Mouse (Mus musculus): Measurements from ENCODE around the gene Dmxl2.
A peak's percentile ranks its signal among the peaks of the same experiment; 100 is the strongest.

Dmxl2 gene

GRCm38 (mm10) chr9:54501453-54502110 lies at the start of gene Dmxl2:
Gene Dmxl2 (minus strand): TSS chr9:54501626.
- peak; percentile 67 for DNase-seq (ENCODE audit: low spot score)

GRCm38 (mm10) chr9:54549433-54549832 lies 48.0 kb upstream of the Dmxl2 start:
- peak; percentile 59 for DNase-seq (ENCODE audit: low spot score)

GRCm38 (mm10) chr9:54547536-54547935 lies 46.1 kb upstream of the Dmxl2 start:
- peak; percentile 57 for DNase-seq (ENCODE audit: low spot score)

- no peak for DNase-seq (ENCODE audit: low spot score)
Observed at GRCm38 (mm10) chr9:54544954-54545315, 43.5 kb upstream of the Dmxl2 start.

- DNase-seq (ENCODE audit: low spot score), result no peak
Observed at GRCm38 (mm10) chr9:54544212-54544953, 43.0 kb upstream of the Dmxl2 start.

GRCm38 (mm10) chr9:54540801-54541200 lies 39.4 kb upstream of the Dmxl2 start:
- no peak for DNase-seq (ENCODE audit: low spot score)

- no peak for DNase-seq (ENCODE audit: low spot score)
Observed at GRCm38 (mm10) chr9:54538684-54539083, 37.3 kb upstream of the Dmxl2 start, which contains the start of gene Sh2d7. Gene Sh2d7 (plus strand): TSS chr9:54538984.

GRCm38 (mm10) chr9:54538244-54538643 lies 36.8 kb upstream of the Dmxl2 start:
- DNase-seq (ENCODE audit: low spot score), result no peak

- DNase-seq (ENCODE audit: low spot score), result no peak
Observed at GRCm38 (mm10) chr9:54537480-54537879, 36.1 kb upstream of the Dmxl2 start.

GRCm38 (mm10) chr9:54537030-54537429 lies 35.6 kb upstream of the Dmxl2 start:
- peak; percentile 28 for DNase-seq (ENCODE audit: low spot score)

GRCm38 (mm10) chr9:54536236-54536635 lies 34.8 kb upstream of the Dmxl2 start:
- DNase-seq (ENCODE audit: low spot score), result no peak

- DNase-seq (ENCODE audit: low spot score), result no peak
Observed at GRCm38 (mm10) chr9:54533975-54534374, 32.5 kb upstream of the Dmxl2 start.

- no peak for DNase-seq (ENCODE audit: low spot score)
Observed at GRCm38 (mm10) chr9:54532926-54533325, 31.5 kb upstream of the Dmxl2 start.

- no peak for DNase-seq (ENCODE audit: low spot score)
Observed at GRCm38 (mm10) chr9:54531421-54531820, 30.0 kb upstream of the Dmxl2 start.

- DNase-seq (ENCODE audit: low spot score), result no peak
Observed at GRCm38 (mm10) chr9:54530836-54531235, 29.4 kb upstream of the Dmxl2 start.

- DNase-seq (ENCODE audit: low spot score), result no peak
Observed at GRCm38 (mm10) chr9:54529950-54530349, 28.5 kb upstream of the Dmxl2 start.

GRCm38 (mm10) chr9:54527694-54528093 lies 26.3 kb upstream of the Dmxl2 start:
- peak; percentile 49 for DNase-seq (ENCODE audit: low spot score)

- DNase-seq (ENCODE audit: low spot score), result no peak
Observed at GRCm38 (mm10) chr9:54520286-54520685, 18.9 kb upstream of the Dmxl2 start.

GRCm38 (mm10) chr9:54518921-54519320 lies 17.5 kb upstream of the Dmxl2 start:
- DNase-seq (ENCODE audit: low spot score), result no peak

GRCm38 (mm10) chr9:54515991-54516390 lies 14.6 kb upstream of the Dmxl2 start:
- no peak for DNase-seq (ENCODE audit: low spot score)

GRCm38 (mm10) chr9:54502873-54503272 lies 1.4 kb upstream of the Dmxl2 start:
- DNase-seq (ENCODE audit: low spot score), result no peak

- DNase-seq (ENCODE audit: low spot score), result no peak
Observed at GRCm38 (mm10) chr9:54502111-54502495, 677 bp upstream of the Dmxl2 start.

GRCm38 (mm10) chr9:54500832-54501452 lies 484 bp downstream of the Dmxl2 start:
- DNase-seq (ENCODE audit: low spot score), result peak; percentile 19

Data from adipocyte (in vitro differentiated cells).